Mouse (Mus musculus) T-helper 2 cell (primary cell): ENCODE results near the gene Nmrk1.

Source experiments
- in situ Hi-C: fragments of 300-600 bp; cut with MboI, MseI; formaldehyde crosslinking; loops from one replicate; pipeline ENCODE4 v1.15.1; 2025; ENCODE audit warnings: high pct_unique_total_duplicates

Gene Nmrk1

DNA sequence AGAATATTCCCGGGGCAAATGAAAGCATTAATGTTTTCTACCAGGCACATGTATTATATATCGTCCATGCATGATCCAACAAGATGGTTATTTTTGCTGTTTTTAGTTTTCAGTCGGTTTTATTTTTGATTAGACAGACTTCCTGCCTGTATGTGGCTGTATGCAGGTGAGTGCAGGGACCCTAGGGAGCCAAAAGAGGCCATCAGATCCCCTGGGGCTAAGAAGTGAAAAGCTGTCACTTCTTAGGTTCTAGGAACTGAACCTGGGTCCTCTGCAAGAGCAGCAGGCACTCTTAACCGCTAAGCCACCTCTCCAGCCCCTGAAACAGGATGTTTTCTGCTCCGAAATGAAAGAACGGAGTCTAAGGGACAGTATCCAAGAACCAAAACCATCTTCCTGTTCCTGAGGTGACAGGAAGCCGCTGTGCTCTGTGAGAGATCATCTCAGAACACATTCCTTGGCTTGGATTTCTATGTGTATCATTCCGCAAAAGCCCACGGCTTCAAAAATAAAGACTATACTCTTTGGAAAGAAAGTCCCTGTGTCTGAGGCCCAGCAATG lies 16.0 kb upstream of the Nmrk1 start:
- in situ Hi-C loops: loop anchor here (25.0 kb wide), 1 partner anchor 1353 kb away; no protein-coding TSS in a partner anchor

DNA sequence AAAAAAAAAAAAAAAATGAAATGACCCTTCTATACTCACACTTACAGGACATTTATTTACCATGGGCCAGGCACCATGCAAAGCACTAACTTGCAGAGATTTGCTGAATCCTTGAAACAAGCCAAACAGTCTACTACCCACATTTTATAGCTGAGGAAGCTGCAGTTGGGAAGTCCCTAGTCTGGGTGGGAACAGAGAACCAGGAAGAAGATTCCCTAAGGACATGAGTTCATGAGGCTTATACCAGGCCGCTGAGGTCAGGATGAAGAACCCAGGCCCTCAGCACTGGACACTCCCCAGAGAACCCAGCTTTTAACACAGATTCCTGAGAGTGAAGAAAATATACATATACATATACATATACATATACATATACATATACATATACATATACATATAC lies 14.2 kb upstream of the Nmrk1 start:
- in situ Hi-C loops: loop anchor here (25.0 kb wide), 1 partner anchor 1355 kb away; no protein-coding TSS in a partner anchor

DNA sequence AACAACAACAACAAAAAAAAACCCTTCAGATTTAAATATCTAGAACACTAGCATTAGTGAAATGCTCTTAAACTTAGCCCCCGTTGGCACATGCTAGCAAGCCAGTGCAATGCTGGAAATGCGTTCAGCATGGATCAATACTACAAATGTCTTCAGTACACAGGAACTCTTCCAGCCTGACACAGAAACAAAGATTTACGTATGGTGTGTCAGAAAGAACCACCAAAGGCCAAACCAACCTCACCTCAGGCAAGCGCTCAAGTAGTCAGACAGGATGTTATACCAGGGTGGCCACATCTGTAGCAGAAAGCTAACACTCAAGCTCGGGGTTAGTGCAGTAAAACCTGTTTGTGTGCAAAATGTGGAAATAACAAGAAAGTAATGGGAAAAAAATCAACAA lies 12.7 kb upstream of the Nmrk1 start:
- in situ Hi-C loops: loop anchor here (25.0 kb wide), 1 partner anchor 1357 kb away; no protein-coding TSS in a partner anchor

DNA sequence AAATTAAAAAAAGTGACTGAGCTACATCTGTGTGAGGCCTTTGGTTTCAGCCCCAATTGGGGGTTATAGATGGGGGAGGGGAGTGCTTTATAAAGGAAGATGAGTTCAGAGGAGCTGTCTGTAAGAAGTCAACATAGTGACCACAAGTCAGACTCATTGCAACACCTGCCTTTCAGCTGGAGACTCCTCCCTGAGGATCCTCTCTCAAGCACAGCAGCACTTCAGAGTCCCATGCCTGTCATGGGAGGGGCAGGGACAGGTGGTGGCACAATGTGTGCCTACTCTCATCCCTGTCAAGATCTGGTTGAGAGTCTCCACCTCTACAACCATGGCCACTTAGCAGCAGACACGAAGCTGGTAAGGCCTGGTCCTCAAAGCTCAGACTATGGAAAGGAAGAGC lies 12.1 kb upstream of the Nmrk1 start:
- in situ Hi-C loops: loop anchor here (25.0 kb wide), 1 partner anchor 1357 kb away; no protein-coding TSS in a partner anchor

DNA sequence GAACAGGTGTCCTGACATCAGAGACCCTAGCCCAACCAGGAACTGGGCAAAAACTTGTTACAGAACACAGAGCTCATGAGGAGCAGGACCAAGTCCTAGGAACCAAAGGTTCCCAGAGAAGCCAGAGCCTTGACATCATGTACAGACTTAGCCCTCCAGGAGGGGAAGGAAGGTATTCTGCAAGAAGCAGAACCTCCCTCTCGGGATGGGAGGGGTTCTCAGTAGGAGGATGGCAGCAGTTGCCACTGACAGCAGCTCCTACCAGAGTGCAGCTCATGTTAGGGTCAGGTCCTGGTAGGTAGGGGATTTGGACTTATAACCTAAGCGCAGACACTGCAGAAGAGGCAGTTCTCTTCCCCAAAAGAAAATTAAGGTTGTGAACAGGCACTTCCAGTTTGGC lies 7.9 kb upstream of the Nmrk1 start:
- in situ Hi-C loops: loop anchor here (25.0 kb wide), 1 partner anchor 1362 kb away; no protein-coding TSS in a partner anchor

DNA sequence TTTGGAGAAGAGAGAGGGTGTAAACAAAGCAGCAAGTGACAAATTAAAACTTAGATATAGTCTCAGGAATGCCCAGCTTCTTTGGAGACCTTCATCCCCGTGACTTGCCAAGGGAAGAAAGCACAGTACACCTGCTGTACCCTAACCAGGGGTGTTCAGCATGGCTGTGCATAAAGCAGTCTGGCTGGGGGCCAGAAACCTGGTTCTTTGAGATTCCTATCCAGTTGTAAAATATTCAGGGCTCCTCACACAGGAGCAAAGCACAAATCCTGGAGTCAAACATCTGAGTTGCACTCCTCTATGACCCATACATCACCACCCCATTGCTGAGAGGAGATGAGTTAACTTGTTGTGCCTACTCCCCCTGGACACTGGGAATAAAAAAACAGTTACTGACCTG lies 2.2 kb upstream of the Nmrk1 start:
- in situ Hi-C loops: no loop called here

DNA sequence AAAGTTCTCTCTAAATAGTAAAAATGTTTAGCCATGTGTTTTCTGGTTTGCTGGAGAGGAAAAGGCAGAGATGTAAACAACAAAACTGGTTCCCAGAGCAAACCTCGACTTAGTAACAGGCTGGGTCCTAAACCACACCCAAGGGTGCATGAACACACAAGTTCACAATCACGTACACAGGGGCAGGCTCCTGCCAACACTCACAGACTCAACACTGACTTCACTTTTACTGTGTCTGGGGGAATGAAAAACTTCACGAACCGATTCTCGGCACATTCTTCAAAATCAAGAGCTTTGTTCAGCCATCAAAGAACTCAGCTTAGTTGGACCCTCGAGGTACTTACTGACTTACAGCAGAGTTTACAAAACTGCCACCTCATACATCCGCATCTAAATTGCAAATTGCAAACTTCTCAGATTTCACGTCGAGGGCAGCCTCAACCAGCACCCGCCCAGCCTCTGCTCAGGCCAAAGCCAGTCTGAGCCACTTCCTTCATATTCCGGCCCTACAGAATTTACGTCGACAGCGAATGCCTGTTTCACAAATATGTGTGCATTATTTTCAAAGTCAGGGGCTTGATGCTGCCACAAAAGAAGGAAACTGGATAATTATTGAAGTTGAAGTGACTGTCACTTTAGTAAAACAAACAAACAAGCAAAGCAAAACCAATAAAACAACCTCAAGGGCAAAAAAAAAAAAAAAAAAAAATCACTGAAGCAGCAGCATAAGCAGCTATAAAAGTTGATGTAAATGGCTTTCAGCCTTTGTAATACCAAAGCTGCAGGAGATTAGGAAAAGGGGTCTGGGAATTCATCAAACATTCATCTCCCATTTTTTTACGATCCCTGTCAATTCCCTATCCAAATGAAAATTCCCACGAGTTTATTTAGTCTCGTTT lies 1.3 kb upstream of the Nmrk1 start:
- in situ Hi-C loops: no loop called here

DNA sequence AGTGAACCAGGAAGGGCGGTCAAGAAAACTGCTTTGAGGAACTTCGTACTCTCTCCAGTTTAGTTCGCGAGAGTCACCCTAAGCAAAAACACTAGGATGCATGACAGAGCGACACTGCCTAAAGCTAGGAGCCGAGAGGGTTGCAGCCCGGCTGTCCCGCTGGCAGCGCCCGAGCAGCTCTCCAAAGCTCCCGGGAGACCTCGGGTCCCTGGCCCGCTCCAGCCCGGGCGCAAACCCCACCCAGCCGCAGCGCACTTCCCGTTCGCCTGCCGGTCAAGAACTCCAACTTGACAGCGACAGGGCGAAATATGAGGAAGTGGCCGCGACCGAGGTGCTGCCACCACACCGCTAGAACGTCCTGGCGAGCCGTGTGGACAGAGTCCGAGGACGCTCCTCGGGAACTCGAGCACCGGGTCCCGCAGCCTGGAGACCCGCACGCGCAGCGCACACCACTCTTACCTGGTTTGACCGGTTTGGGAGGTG lies 548 bp upstream of the Nmrk1 start:
- in situ Hi-C loops: no loop called here

DNA sequence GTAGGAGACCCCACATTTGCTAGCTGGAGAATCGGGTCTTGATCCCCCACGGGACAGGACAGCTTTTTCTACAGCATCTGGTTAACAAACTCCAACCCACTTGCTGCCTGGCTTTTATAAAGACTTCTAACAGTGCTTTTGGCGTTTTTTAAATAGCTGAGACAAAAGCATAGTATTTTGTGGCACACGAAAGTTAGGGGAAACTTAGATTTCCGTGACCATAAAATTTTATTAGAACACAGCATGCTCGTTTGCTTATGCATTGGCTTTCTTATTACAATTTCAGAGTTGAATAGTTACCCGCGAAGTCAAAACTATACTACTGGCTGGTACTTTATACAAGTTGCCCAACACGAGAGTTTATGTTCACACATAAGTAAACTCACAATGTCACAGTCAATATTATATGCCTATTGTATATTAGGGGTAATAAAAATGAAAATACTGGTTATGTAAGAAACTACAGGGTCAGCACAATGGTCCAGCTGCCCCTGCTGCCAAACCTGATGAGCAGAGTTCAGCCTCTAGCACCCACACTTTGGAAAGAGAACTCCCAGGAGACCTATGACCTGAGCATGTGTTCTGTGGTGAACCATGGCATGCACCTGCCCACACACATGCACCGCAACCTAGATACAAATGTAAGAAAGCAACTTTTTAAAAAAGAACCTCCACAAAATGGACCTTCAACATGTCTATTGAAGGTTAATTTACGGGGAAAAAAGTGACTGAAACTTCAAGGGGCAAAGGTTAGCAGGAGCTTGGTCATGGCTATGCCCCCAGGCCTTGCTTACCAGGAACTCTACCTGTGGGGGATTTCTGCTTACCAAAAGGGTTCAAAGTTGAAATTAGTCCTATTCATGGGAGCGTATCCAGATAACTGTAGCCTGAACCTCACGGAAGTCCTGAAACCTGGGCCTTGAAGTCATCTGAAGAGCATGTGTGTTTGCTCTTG lies 758 bp downstream of the Nmrk1 start:
- in situ Hi-C loops: no loop called here

DNA sequence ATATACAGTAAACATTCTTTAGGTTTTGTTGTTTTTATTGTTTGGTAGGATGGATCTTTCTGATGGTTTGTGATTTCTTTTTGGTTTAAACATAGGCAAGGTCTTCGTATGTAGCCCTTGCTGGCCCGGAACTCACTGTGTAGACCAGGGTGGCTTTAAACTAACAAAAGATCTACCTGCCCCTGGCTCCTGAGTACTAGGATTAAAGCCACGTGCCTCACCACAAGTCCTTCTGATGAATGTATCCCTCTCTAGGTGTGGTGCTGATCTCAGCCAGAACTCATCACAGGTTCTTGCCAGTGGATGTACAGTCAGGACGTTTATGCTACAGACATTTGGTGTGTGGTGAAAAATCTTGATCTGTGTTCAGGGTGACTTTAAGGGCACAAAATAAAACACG lies 6.2 kb downstream of the Nmrk1 start:
- in situ Hi-C loops: loop anchor here (5.0 kb wide), 1 partner anchor 39 kb away; no protein-coding TSS in a partner anchor

DNA sequence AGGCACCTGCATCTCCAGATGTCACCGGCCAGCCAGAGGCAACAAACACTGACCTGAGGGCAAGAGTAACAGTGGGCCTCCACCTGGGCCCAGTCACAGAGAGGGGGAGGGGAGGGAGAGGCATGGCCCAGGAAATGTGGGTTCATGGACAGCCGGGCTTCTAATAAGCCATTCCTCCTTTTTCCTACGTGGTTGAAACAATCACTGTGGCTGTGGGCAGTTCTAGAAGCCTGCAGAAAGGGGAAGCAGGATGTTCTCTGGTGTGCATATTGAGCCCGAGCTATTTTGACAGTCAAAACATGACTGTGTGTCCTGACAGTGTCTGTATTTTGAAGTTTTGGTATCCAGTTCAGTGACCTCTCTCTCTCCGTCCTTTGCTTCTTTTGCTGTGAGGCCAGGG lies 7.2 kb downstream of the Nmrk1 start:
- in situ Hi-C loops: loop anchor here (5.0 kb wide), 1 partner anchor 38 kb away; no protein-coding TSS in a partner anchor

DNA sequence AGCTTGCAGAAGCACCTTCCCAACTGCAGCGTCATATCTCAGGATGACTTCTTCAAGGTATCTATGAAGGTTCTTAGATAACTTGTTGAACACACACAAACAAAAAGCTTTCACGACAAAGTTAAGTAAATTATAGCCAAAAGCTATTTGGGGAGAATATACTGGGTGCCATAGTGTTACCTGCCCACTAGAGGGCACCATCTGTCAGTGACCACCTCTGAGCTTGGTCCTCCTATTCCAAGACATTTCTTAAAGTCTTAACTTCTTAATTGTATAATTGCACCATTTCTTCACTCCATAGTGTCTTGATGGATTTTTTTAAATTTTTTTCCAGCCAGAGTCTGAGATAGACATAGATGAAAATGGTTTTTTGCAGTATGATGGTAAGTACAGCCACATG lies 7.8 kb downstream of the Nmrk1 start:
- in situ Hi-C loops: loop anchor here (5.0 kb wide), 1 partner anchor 38 kb away; no protein-coding TSS in a partner anchor

DNA sequence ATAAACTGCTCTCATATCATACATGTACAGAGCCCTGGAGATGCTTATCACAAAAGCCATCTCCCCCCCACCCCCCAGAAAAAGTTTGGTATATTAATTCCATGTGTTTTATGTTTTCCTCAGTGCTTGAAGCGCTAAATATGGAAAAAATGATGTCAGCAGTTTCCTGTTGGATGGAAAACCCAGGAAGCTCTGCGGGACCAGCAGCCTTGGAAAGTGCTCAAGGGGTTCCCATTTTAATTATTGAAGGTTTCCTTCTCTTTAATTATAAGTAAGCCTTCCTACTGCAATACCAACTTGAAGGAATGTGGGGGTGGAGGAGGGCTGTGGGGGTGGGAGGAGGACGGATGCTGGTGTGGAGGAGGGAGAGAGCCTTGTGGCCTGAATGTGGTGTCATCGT lies 9.3 kb downstream of the Nmrk1 start:
- in situ Hi-C loops: no loop called here

DNA sequence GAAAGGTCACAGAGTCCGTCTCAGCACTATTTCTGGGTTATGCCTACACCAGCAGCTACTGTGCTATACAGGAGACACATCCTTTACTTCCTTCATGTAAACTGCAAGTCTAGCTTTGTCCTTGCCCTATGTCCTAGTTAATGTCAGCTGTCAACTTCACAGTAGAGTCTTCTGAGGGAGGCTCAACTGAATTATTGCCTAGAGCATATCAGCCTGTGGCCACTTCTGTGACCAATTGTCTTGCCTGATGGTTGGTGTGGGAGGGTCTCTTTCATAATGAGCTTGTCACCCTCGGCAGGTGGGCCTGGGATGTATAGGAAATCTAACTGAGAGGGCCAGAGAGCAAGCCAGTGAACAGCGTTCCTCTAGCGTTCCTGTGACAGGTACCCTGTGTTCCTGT lies 11.7 kb downstream of the Nmrk1 start:
- in situ Hi-C loops: no loop called here

DNA sequence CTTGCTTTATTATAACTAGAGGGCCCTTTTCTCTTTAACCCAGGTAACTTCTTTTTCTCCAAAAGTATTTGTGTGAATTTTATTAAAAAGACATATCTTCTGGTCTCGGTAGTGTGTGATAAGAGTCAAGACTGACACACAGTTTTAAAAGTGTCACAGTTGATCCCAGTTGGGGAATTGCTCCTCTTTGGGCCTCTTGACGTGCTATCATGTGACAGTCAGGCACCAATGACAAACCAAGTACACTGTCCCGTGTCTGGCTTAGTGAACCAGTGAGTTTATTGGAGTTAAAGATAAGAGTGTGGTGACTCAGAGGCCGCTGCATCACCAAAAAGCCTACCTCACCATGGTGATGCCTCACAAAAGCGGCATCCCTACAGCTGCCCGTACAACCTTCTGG lies 12.3 kb downstream of the Nmrk1 start:
- in situ Hi-C loops: no loop called here

DNA sequence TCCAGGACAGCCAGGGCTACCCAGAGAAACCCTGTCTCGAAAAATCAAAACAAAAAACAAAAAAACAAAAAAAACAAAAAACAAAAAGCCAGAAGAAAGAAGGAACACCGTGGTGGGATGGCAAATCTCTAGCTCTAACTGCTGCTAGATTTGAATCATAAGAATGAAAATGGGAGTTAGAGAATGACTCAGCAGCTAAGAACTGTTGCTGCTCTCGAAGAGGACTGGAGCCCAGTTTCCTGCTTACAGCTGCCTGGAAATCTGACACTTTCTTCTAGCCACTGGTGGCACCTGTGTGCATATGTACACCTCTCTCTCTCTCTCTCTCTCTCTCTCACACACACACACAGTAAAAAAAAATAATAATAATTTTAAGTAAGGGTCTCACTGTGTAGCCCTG lies 14.6 kb downstream of the Nmrk1 start:
- in situ Hi-C loops: no loop called here

DNA sequence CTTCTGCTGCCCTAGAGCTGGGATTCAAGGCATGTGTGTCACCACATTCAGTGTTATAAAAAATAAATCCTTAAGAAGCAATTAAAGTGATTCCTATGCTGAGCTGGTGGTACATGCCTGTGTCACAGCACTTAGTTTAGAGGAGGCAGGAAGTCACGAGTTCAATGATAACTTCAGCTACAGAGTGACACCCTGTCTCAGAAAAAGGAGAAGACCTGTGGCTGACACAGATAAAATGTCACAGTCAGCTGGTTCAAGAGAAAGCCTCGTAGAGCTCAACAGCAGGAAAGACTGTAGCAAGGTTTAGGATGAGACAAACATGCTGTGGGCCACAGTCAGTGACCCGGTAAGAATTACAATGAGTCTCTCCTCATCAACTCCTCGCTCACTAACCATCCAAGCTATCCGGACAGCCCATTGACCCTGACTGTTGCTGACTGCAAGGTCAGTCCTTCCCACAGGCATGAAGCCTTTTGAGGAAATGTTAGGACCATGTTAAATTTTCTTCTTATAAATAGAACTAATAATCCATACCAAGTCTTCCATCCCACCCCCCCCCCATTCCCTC lies 15.2 kb downstream of the Nmrk1 start:
- in situ Hi-C loops: no loop called here

DNA sequence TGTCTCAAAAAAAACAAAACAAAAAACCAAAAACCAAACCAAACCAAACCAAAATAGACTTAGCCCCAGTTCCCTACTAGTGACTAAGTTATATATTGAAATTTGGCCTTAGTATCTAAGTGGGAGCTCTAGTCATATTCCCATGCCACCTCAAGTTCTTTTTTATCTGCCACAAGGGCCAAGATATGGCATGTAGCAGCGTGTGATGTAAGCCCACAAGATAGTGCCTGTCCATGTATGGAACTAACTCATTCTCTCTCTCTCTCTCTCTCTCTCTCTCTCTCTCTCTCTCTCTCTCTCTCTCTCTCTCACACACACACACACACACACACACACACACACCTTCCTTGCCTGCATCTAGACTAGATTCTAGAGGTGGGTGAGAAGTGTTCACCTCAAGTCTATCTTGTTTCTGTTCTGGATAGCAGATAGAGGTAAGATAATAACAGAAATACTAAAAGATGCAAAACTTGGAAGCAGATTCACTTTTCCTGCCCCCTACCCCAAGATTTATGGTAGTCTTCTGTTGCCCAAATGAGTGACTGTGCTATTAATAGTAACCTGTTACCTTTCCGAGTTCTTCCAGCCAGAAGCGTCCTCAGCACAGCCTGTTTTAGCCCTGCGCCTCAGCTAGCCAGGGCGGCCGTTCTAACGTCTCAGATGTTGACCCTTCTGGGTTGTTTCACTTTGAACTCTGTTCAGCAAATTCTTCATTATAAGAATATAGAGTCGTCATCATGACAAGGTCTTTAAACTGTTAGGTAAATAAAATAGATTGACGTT lies 16.2 kb downstream of the Nmrk1 start:
- in situ Hi-C loops: no loop called here

DNA sequence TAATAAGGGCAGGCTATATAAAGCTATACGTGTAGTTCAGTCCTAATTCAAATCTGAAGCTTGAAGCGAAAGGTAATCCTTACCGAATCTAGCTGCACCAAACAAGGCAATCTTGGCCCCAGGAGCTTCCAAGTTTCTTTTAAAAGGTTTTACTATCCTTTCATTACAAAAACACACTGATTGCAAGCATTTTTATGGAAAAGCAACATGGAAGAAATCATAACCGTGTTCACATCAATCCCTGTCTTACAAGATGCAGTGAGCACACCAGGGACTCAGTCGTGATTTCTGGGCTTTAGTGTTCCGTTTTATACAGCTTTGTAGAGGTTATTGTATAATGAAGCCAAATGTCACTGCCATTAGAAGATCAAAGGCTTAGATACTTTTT lies 16.8 kb downstream of the Nmrk1 start:
- in situ Hi-C loops: no loop called here

DNA sequence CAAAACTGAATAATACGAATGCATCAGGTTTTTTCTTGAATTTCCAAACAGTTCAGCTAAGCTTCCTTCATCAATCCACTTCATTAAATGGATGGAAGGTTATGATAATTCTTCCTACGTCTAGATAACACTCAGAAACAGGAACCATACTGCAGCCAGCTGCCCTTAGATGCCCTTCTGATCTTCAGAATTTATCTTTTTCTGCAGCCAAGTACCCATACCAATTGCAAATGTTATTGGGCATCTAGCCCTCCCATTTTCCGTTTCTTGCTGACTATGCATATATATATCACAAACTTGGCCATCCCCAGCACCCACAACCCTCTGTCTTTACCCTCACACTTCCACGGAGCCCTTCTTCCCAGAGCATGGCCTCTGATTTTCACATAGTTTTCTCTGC lies 18.2 kb downstream of the Nmrk1 start:
- in situ Hi-C loops: loop anchor here (25.0 kb wide), 1 partner anchor 1737 kb away; the partner anchor contains the start of gene Anxa1
